Mouse (Mus musculus): ENCODE data around the gene Rora. TPM values are rescaled to one million over a fixed set of nuclear protein-coding genes. Genes with fewer than 3 reads are reported as not detected.
A peak's percentile ranks its signal among the peaks of the same experiment; 100 is the strongest.

Gene Rora
- polyA plus RNA-seq, 1 experiment: 4.7 TPM

DNA sequence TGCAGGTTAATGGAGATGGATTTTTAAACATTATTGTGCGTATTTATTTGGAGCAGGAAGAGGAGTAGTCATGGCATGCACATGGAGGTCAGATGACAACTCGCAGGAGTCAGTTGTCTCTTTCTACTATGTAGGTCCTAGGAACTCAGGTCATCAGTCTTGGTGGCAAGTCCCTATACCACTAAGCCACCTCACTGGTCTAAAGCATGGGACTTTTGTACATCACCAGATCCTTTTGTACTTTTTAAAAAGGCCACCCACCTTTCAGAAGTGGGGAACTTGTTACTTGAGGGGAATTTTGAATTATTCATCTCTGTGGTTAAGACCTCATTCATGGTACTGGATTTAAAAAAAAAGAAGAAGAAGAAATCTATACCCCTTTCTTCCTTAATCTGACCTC, 696.0 kb downstream of the Rora start:
- no peak overlapping the region for H3K4me3 ChIP-seq (ENCODE audit: control insufficient read depth, insufficient read depth, low read length)
- DNase-seq: no peak
- no peak for TF ChIP-seq CTCF (IDR thresholded peaks at IDR 0.05; ENCODE audit: borderline replicate concordance, control insufficient read depth, extremely low read depth, insufficient read depth, low read length, poor library complexity)
- TF ChIP-seq POLR2A (IDR thresholded peaks at IDR 0.05; ENCODE audit: control insufficient read depth, extremely low read depth, insufficient read depth, low read length, poor library complexity): no peak
- no peaks in the 10 kb centered on the region for H3K27me3 ChIP-seq (ENCODE audit: control insufficient read depth, insufficient read depth, low read length)
- no peak overlapping the region for H3K27ac ChIP-seq (ENCODE audit: control insufficient read depth, insufficient read depth, low read length)
- no peaks in the 10 kb centered on the region for H3K36me3 ChIP-seq (ENCODE audit: control insufficient read depth, insufficient read depth, low read length)
- peaks cover 7% of the 10 kb centered on the region for H3K4me1 ChIP-seq (replicated peaks; ENCODE audit: control insufficient read depth, insufficient read depth, low read length)
- WGBS: 91% methylated on average over 2 of the region's 2 CpGs

DNA sequence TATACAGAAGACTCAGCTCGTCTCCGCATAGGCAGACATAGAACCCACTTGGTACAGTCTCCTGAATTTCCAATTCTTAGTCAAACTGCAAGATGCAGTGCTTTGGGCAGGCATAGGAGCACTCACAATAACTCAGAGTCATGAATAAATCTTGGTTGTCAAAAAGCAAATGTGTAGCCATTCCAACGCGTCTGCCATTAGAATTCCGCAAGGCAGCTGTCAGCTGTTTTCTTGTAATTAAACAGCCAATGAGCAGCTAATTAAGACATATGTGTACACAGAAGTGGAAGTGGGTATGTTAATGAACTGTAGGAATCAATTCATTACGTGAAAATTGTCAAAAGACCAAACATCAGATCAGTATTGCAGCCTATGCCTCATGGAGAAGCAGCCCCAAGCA, 700.6 kb downstream of the Rora start:
- Histone ChIP-seq H3K27ac (ENCODE audit: control insufficient read depth, insufficient read depth, low read length) (no peak overlapping the region), H3K4me3 (ENCODE audit: control insufficient read depth, insufficient read depth, low read length) (no peak overlapping the region), H3K27me3 (ENCODE audit: control insufficient read depth, insufficient read depth, low read length) (no peaks in the 10 kb centered on the region), H3K4me1 (replicated peaks; ENCODE audit: control insufficient read depth, insufficient read depth, low read length) (no peaks in the 10 kb centered on the region), H3K36me3 (ENCODE audit: control insufficient read depth, insufficient read depth, low read length) (no peaks in the 10 kb centered on the region)
- no peak for TF ChIP-seq POLR2A (IDR thresholded peaks at IDR 0.05; ENCODE audit: control insufficient read depth, extremely low read depth, insufficient read depth, low read length, poor library complexity)
- no peak for TF ChIP-seq CTCF (IDR thresholded peaks at IDR 0.05; ENCODE audit: borderline replicate concordance, control insufficient read depth, extremely low read depth, insufficient read depth, low read length, poor library complexity)
- DNase-seq: no peak
- WGBS: 95% methylated on average over 6 of the region's 6 CpGs

DNA sequence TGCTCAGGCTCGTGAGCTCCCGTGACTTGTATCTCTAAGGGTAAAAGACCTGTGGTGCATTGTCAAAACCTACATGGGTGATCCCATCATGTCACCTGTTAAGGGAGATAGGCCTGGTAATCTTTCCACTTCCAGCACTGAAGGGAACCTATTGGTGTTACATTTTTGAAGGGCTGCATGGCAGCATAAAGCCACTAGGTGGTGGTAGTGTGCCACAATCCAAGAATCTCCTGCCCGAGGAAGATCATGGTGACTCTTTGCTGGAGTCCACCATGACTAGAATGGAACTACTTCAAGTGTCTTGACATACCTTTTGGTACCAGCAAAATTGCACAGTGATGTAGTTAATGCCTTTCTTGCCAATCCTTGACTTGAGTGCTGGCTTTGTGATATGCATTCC, 704.2 kb downstream of the Rora start:
- no peak overlapping the region for H3K27ac ChIP-seq (ENCODE audit: control insufficient read depth, insufficient read depth, low read length)
- DNase-seq: peak; percentile 69
- no peak overlapping the region for H3K4me3 ChIP-seq (ENCODE audit: control insufficient read depth, insufficient read depth, low read length)
- no peaks in the 10 kb centered on the region for H3K4me1 ChIP-seq (replicated peaks; ENCODE audit: control insufficient read depth, insufficient read depth, low read length)
- 58% methylated on average over 3 of the region's 3 CpGs for WGBS
- H3K36me3 ChIP-seq (ENCODE audit: control insufficient read depth, insufficient read depth, low read length): no peaks in the 10 kb centered on the region
- H3K27me3 ChIP-seq (ENCODE audit: control insufficient read depth, insufficient read depth, low read length): no peaks in the 10 kb centered on the region
- TF ChIP-seq POLR2A (IDR thresholded peaks at IDR 0.05; ENCODE audit: control insufficient read depth, extremely low read depth, insufficient read depth, low read length, poor library complexity): no peak
- TF ChIP-seq CTCF (IDR thresholded peaks at IDR 0.05; ENCODE audit: borderline replicate concordance, control insufficient read depth, extremely low read depth, insufficient read depth, low read length, poor library complexity): no peak

DNA sequence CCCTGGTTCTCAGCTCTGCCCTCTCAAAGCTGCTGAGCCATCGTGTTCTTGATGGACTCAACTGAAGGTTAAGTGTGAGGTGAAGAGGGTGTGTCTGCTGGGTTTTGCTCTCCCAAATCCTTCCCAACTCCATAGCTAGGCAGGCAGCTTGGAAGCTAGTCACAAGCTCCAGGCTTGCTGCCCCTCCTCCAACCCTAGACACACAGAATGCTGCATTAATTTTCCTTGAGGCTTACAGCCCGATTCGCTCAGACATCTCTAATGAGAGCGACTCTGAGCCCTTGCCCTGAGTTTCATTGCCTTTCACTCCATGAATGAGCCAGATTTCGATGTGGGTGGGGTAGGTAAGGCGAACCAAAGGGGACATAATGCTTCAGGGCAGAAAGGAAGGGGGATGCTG, 705.2 kb downstream of the Rora start:
- TF ChIP-seq POLR2A (IDR thresholded peaks at IDR 0.05; ENCODE audit: control insufficient read depth, extremely low read depth, insufficient read depth, low read length, poor library complexity): no peak
- no peak for TF ChIP-seq CTCF (IDR thresholded peaks at IDR 0.05; ENCODE audit: borderline replicate concordance, control insufficient read depth, extremely low read depth, insufficient read depth, low read length, poor library complexity)
- H3K27me3 ChIP-seq (ENCODE audit: control insufficient read depth, insufficient read depth, low read length): no peaks in the 10 kb centered on the region
- no peak for DNase-seq
- no peak overlapping the region for H3K4me3 ChIP-seq (ENCODE audit: control insufficient read depth, insufficient read depth, low read length)
- no peaks in the 10 kb centered on the region for H3K36me3 ChIP-seq (ENCODE audit: control insufficient read depth, insufficient read depth, low read length)
- WGBS: 95% methylated on average over 6 of the region's 6 CpGs
- H3K27ac ChIP-seq (ENCODE audit: control insufficient read depth, insufficient read depth, low read length): no peak overlapping the region
- no peaks in the 10 kb centered on the region for H3K4me1 ChIP-seq (replicated peaks; ENCODE audit: control insufficient read depth, insufficient read depth, low read length)

DNA sequence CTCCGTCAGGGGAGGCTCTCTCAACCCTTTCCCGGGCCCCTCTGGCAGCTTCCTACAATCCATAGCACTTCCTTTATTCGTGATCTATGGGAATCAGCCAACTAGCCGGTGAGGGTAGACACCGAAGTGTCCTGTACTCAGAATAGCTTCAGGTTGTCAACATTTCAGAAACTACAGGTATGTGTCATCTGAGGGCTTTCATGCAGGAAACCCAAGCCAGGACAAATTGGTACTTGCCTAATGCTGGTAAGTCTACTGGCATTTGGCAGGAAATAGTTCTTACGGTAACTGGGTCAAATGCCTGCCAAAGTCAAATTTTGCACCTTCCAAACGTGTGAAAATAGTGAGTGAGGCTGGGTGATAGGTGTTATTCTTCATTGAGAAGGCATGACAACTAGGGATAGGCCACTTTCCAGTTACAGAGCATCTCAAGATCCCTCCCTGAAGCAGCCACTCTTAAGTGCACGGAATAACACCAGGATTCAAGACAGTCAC, 708.4 kb downstream of the Rora start:
- WGBS: 90% methylated on average over 8 of the region's 8 CpGs
- Histone ChIP-seq H3K27me3 (ENCODE audit: control insufficient read depth, insufficient read depth, low read length) (no peaks in the 10 kb centered on the region), H3K27ac (ENCODE audit: control insufficient read depth, insufficient read depth, low read length) (no peak overlapping the region), H3K4me1 (replicated peaks; ENCODE audit: control insufficient read depth, insufficient read depth, low read length) (no peaks in the 10 kb centered on the region), H3K36me3 (ENCODE audit: control insufficient read depth, insufficient read depth, low read length) (no peaks in the 10 kb centered on the region), H3K4me3 (ENCODE audit: control insufficient read depth, insufficient read depth, low read length) (no peak overlapping the region)
- no peak for DNase-seq
- no peak for TF ChIP-seq CTCF (IDR thresholded peaks at IDR 0.05; ENCODE audit: borderline replicate concordance, control insufficient read depth, extremely low read depth, insufficient read depth, low read length, poor library complexity)
- TF ChIP-seq POLR2A (IDR thresholded peaks at IDR 0.05; ENCODE audit: control insufficient read depth, extremely low read depth, insufficient read depth, low read length, poor library complexity): no peak

DNA sequence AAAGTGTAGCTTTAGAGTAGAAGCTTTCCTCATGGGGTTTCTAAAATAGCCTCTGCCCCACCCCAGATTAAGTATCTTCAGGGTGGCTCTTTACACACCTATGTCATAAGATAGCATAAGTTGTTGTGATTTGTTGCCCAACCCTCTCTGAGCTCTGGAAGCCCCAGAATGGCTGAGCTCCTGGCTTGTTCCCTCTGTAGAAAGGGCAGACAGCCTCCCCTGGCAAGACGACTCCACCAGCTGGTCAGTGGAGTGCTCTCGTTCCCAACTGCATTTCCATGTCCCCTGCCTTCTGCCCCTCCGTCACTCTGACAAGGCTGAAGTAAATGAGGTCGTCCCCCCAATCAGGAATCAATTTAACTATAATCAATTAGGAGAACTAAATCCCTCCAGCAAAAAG, 709.2 kb downstream of the Rora start:
- no peak overlapping the region for H3K27ac ChIP-seq (ENCODE audit: control insufficient read depth, insufficient read depth, low read length)
- H3K36me3 ChIP-seq (ENCODE audit: control insufficient read depth, insufficient read depth, low read length): no peaks in the 10 kb centered on the region
- H3K27me3 ChIP-seq (ENCODE audit: control insufficient read depth, insufficient read depth, low read length): no peaks in the 10 kb centered on the region
- TF ChIP-seq POLR2A (IDR thresholded peaks at IDR 0.05; ENCODE audit: control insufficient read depth, extremely low read depth, insufficient read depth, low read length, poor library complexity) (no peak), CTCF (IDR thresholded peaks at IDR 0.05; ENCODE audit: borderline replicate concordance, control insufficient read depth, extremely low read depth, insufficient read depth, low read length, poor library complexity) (no peak)
- no peak overlapping the region for H3K4me3 ChIP-seq (ENCODE audit: control insufficient read depth, insufficient read depth, low read length)
- 92% methylated on average over 4 of the region's 4 CpGs for WGBS
- no peaks in the 10 kb centered on the region for H3K4me1 ChIP-seq (replicated peaks; ENCODE audit: control insufficient read depth, insufficient read depth, low read length)
- DNase-seq: no peak

DNA sequence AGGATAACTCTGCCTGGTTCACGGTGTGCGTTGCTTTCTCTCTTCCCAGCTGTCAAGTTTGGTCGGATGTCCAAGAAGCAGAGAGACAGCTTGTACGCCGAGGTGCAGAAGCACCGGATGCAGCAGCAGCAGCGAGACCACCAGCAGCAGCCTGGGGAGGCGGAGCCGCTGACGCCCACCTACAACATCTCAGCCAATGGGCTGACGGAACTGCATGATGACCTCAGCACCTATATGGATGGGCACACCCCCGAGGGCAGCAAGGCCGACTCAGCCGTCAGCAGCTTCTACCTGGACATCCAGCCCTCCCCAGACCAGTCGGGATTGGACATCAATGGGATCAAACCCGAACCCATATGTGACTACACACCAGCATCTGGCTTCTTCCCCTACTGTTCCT, 710.5 kb downstream of the Rora start:
- Histone ChIP-seq H3K36me3 (ENCODE audit: control insufficient read depth, insufficient read depth, low read length) (no peaks in the 10 kb centered on the region), H3K4me3 (ENCODE audit: control insufficient read depth, insufficient read depth, low read length) (no peak overlapping the region), H3K27ac (ENCODE audit: control insufficient read depth, insufficient read depth, low read length) (no peak overlapping the region), H3K27me3 (ENCODE audit: control insufficient read depth, insufficient read depth, low read length) (no peaks in the 10 kb centered on the region), H3K4me1 (replicated peaks; ENCODE audit: control insufficient read depth, insufficient read depth, low read length) (no peaks in the 10 kb centered on the region)
- 93% methylated on average over 16 of the region's 16 CpGs for WGBS
- TF ChIP-seq CTCF (IDR thresholded peaks at IDR 0.05; ENCODE audit: borderline replicate concordance, control insufficient read depth, extremely low read depth, insufficient read depth, low read length, poor library complexity) (no peak), POLR2A (IDR thresholded peaks at IDR 0.05; ENCODE audit: control insufficient read depth, extremely low read depth, insufficient read depth, low read length, poor library complexity) (no peak)
- no peak for DNase-seq

All from thymus, adult 2 months (tissue).